Mouse (Mus musculus) kidney, postnatal 0 days (tissue): ENCODE data around the gene Bcl2l13. TPM values are rescaled to one million over a fixed set of nuclear protein-coding genes. Genes with fewer than 3 reads are reported as not detected.
A peak's percentile ranks its signal among the peaks of the same experiment; 100 is the strongest.

ENCODE experiments used
- ATAC-seq: fragments of 200-750 bp; cut with Nextera tagmentation; replicated peaks from 2 replicates; pipeline ENCODE4 v1.8.0; 2017; ENCODE audit warnings: low read depth, moderate number of reproducible peaks, moderate TSS enrichment, moderate library complexity; ENCODE audit not compliant: low FRiP score
- DNase-seq: peaks from one replicate; pipeline ENCODE4 v3.0.0-alpha.2; 2016; ENCODE audit warnings: low spot score
- H3K27ac ChIP-seq: fragments of 300-500 bp; sonication (generic); 2 replicates; pipeline ENCODE4 v1.5.1; 2014; ENCODE audit warnings: mild to moderate bottlenecking
- H3K27me3 ChIP-seq: fragments of 300-500 bp; sonication (generic); 2 replicates; pipeline ENCODE4 v1.6.1; 2014; ENCODE audit warnings: low read length, mixed read lengths; ENCODE audit not compliant: insufficient read depth
- H3K36me3 ChIP-seq: fragments of 300-500 bp; sonication (generic); 2 replicates; pipeline ENCODE4 v1.6.1; 2014; ENCODE audit warnings: low read length, mixed read lengths; ENCODE audit not compliant: insufficient read depth
- H3K4me1 ChIP-seq: fragments of 300-500 bp; sonication (generic); replicated peaks from 2 replicates; pipeline ENCODE4 v1.6.1; 2014; ENCODE audit warnings: antibody characterized with exemption, low read length, mixed read lengths; ENCODE audit not compliant: insufficient read depth
- H3K4me2 ChIP-seq: fragments of 300-500 bp; sonication (generic); 2 replicates; pipeline ENCODE4 v1.6.1; 2014; ENCODE audit warnings: mild to moderate bottlenecking, low read length, moderate library complexity, mixed read lengths
- H3K4me3 ChIP-seq: fragments of 300-500 bp; sonication (generic); replicated peaks from 2 replicates; pipeline ENCODE4 v1.5.1; 2014; ENCODE audit warnings: low read depth, low read length
- H3K9ac ChIP-seq: fragments of 300-500 bp; sonication (generic); 2 replicates; pipeline ENCODE4 v1.6.1; 2014; ENCODE audit warnings: low read depth, low read length
- H3K9me3 ChIP-seq: fragments of 300-500 bp; sonication (generic); replicated peaks from 2 replicates; pipeline ENCODE4 v1.6.1; 2016; ENCODE audit warnings: low read length, inconsistent platforms, mixed read lengths
- CTCF ChIP-seq: IDR thresholded peaks from 2 replicates; pipeline ENCODE4 v1.5.1; 2016; ENCODE audit warnings: antibody characterized with exemption, low read depth, mild to moderate bottlenecking, moderate library complexity
- WGBS: fragments of 180-500 bp; shearing (Covaris S2); extraction: QIAGEN DNeasy Blood & Tissue Kit; methylation state at CpG from one replicate; pipeline ENCODE4 v1.1.7; 2014; 5-methylcytosine and 5-hydroxymethylcytosine counted together
- polyA plus RNA-seq: library from polyadenylated mRNA; unstranded; fragments of >200 nt; fragmentation: Nextera tagmentation; extraction: Ambion mirVana; gene quantifications from 2 replicates; pipeline ENCODE4 v1.2.1, GENCODE M21; 2015

Gene Bcl2l13
- polyA plus RNA-seq, 1 experiment from 2014 or later = 22.4 TPM

DNA sequence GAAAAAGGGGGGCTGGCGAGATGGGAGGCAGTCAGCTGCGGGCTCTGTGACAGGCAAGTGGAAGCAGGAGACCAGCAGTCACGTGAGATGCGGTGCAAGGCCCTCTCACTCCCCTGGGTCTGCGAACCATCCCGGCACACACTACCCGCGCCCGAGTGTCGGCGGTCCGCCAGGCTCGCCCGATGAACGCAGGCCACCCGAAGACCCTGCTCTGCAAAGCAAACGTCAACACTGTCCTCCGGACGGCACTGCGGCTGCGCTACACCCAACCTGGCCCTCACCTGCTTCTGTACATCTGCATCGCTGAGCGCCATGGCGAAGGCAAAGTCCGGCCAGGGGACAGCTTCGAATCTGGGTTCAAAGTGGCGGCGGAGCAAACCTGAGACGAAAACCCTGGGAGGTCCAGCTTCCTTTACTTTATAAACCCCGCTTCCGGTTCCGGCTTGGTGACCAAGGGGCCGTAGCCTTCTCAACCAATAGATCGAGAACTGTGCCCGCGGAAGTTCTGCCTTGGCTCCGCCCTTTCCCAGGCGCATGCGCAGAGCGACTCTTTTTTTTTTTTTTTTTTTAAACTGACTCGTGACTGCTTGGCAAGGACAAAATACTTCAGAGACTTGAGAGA is 13.6 kb upstream of the Bcl2l13 start, which contains the start of gene Atp6v1e1:
Gene Atp6v1e1 (minus strand): TSS at position 487 of the 622 bp plus-strand sequence.
- peak within 1 kb of the TSS; percentile 67 for H3K4me2 ChIP-seq
- peak within 1 kb of the TSS; percentile 81 for H3K9ac ChIP-seq
- H3K27me3 ChIP-seq = no peaks in the 10 kb centered on the region
- under 1% methylated on average over 41 of the region's 41 CpGs for WGBS
- no peak for TF ChIP-seq CTCF
- H3K36me3 ChIP-seq = peaks cover 14% of the 10 kb centered on the region; the same call in 1 of the 2 replicates
- no peaks in the 10 kb centered on the region for H3K9me3 ChIP-seq
- peaks cover 7% of the 10 kb centered on the region; the same call in 1 of the 2 replicates for H3K4me1 ChIP-seq
- ATAC-seq (peak; percentile 97), DNase-seq (peak; percentile 98)
- H3K4me3 ChIP-seq = peak within 1 kb of the TSS; percentile 86
- peak within 1 kb of the TSS; percentile 97 for H3K27ac ChIP-seq

DNA sequence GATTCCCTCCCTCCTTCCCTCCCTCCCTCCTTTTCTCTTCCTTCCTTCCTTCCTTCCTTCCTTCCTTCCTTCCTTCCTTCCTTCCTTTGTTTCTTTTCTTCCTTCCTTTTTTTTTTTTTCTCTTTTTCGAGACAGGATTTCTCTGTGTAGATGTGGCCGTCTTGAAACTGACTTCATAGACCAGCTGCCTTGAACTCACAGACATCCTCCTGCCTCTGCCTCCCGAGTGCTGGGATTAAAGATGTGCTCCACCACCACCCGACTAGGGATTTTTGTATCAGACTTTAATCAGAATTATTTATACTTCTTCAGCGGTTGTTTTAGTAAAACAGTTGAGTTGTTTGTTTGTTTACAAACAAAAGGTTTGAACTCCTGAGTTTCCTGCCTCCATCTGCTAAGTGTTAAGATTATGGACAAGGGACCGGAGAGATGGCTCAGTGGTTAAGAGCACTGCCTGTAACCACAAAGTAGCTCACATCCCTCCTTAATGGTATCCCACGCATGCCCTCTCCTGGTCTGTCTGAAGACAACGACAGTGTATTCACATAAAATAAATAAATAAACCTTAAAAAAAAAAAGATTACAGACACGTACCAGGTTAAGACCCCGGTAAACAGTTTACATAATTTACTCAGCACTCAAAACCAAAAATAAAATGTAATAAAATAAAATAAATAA is 12.9 kb upstream of the Bcl2l13 start:
- H3K9me3 ChIP-seq = no peaks in the 10 kb centered on the region
- peaks cover 7% of the 10 kb centered on the region; the same call in 1 of the 2 replicates for H3K4me1 ChIP-seq
- 0 out of 2 replicates have a peak, but pooled peaks have one; percentile 34 for ATAC-seq
- H3K4me2 ChIP-seq = peak overlapping the region; percentile 35
- peak overlapping the region; percentile 64 for H3K27ac ChIP-seq
- H3K4me3 ChIP-seq = peak overlapping the region; percentile 86; the same call in 1 of the 2 replicates
- peak; percentile 18; the same call in 1 of the 2 replicates for TF ChIP-seq CTCF
- H3K27me3 ChIP-seq = no peaks in the 10 kb centered on the region
- peak; percentile 19 for DNase-seq
- H3K9ac ChIP-seq = no peak overlapping the region
- peaks cover 7% of the 10 kb centered on the region; the same call in 1 of the 2 replicates for H3K36me3 ChIP-seq
- 63% methylated on average over 10 of the region's 10 CpGs for WGBS

DNA sequence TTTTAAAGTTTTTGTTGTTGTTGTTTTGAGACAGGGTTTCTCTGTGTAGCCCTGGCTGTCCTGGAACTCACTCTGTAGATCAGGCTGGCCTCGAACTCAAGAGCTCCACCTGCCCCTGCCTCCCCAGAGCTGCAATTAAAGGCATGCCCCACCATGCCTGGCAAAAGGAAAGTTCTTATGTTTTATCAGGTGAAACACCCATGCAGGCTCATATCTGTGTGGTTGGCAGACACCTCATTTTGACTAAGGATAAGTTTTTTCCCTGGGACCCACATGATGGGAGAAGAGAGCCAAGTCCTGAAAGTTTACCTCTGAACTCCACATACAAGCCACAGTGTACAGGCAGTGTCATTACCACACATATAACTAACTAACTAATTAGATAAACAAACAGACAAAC is 6.0 kb upstream of the Bcl2l13 start:
- H3K27me3 ChIP-seq = no peaks in the 10 kb centered on the region
- 62% methylated on average over 1 of the region's 1 CpGs for WGBS
- H3K4me1 ChIP-seq = no peaks in the 10 kb centered on the region
- no peak overlapping the region for H3K27ac ChIP-seq
- no peaks in the 10 kb centered on the region for H3K9me3 ChIP-seq
- H3K4me3 ChIP-seq = no peak overlapping the region
- H3K4me2 ChIP-seq = no peak overlapping the region
- ATAC-seq (no peak), DNase-seq (no peak)
- no peaks in the 10 kb centered on the region for H3K36me3 ChIP-seq
- no peak overlapping the region for H3K9ac ChIP-seq
- TF ChIP-seq CTCF = no peak

DNA sequence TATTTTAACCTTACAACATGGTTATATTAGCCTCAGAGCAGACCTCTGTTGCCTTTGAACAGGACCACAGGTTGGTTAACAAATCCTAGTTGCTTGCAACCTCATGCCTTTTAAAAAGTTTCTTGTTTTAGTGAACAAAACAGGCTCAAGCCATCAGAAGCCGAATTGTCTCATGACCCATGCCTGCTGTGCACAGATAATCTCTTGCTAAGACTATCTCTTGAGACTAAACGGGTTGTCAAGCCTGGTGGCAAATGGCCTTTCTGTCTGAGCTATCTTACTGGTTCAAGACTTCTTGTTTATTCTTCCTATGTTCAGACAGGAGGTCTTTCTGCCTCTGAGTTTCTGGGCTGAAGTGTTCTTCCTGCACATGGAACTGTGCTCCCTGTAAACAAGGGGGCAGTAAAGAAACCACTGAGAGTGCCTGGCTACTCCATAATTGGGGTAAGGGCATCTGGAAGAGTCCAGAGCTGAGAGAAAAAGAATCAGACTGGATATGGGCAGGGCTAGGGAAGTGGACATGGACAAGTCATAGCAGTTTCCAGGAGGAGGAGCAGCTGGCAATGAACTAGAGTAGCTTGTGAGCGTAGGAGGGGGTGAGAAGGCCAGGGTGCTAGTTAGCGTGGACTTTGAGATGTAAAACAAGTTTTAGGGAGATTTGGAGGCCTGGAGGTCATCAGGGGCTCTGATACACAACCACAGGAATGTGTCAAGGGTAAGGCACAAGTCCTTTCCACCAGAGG is 5.0 kb upstream of the Bcl2l13 start:
- Histone ChIP-seq H3K4me2 (no peak overlapping the region), H3K36me3 (no peaks in the 10 kb centered on the region), H3K9ac (no peak overlapping the region), H3K27me3 (no peaks in the 10 kb centered on the region), H3K4me3 (no peak overlapping the region), H3K27ac (no peak overlapping the region), H3K9me3 (no peaks in the 10 kb centered on the region), H3K4me1 (no peaks in the 10 kb centered on the region)
- ATAC-seq (no peak), DNase-seq (no peak)
- WGBS = 63% methylated on average over 4 of the region's 4 CpGs
- no peak for TF ChIP-seq CTCF

DNA sequence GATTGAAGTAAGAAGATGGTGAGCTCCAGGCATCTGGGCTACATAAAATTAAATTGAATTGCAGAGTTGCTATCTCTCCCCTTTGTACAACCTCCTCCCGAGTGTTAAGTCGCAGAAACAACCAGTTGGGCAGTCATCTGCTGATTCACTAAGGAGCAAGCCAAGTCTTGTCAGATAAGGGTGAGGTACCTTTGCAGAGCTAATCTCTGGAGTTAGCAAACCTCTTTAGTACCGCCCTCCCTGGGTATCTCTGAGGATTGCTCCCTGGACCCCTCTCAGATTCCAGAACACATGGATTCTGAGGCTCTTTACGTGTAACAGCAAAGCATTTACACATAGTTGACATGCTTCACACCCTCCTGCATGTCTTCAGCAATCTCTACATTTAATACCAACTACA is 3.9 kb upstream of the Bcl2l13 start:
- ATAC-seq (no peak), DNase-seq (no peak)
- Histone ChIP-seq H3K9me3 (no peaks in the 10 kb centered on the region), H3K36me3 (no peaks in the 10 kb centered on the region), H3K4me2 (no peak overlapping the region), H3K27me3 (no peaks in the 10 kb centered on the region), H3K4me3 (no peak overlapping the region), H3K9ac (no peak overlapping the region), H3K4me1 (no peaks in the 10 kb centered on the region), H3K27ac (no peak overlapping the region)
- TF ChIP-seq CTCF = no peak
- 75% methylated on average over 4 of the region's 4 CpGs for WGBS

DNA sequence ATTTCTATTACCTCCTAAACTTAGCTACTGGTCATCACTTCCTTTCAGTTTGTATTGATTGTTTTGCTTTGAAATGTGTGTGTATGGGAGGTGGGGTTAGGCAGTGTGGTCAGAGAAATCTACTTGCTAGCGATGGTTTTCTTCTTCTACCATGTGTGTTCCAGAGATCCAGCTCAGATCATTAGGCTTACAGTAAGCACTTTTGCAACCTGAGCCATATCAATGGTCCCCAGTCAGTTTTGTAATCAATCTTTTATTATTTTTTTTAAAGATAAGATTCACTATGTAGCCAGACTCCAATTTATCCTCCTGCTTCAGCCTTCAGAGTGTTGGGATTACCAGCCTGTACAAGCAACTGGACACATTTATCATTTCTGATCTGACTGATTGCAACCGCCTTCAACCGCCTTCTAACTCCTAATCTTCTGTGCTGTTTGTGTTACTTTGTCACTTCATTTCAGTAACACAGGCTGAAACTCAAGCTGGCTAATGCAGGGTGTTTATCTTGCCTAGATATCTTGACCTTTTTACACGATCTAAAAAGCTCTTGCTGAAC is 1.2 kb upstream of the Bcl2l13 start:
- H3K4me3 ChIP-seq = no peak overlapping the region
- no peak overlapping the region for H3K9ac ChIP-seq
- H3K27me3 ChIP-seq = no peaks in the 10 kb centered on the region
- H3K27ac ChIP-seq = no peak overlapping the region
- WGBS = 80% methylated on average over 4 of the region's 4 CpGs
- no peak for TF ChIP-seq CTCF
- no peaks in the 10 kb centered on the region for H3K9me3 ChIP-seq
- DNase-seq (no peak), ATAC-seq (no peak)
- no peaks in the 10 kb centered on the region for H3K36me3 ChIP-seq
- H3K4me1 ChIP-seq = no peaks in the 10 kb centered on the region
- no peak overlapping the region for H3K4me2 ChIP-seq
